Mouse (Mus musculus): Measurements from ENCODE around the gene Anxa6. TPM values are rescaled to one million over a fixed set of nuclear protein-coding genes. Genes with fewer than 3 reads are reported as not detected.

The Anxa6 gene
- total and polyA plus RNA-seq, 3 experiments: 115 to 168 (median 162) TPM

GRCm38 (mm10) chr11:54988754-54989349 lies 44.4 kb downstream of the Anxa6 start:
- peaks cover 8 to 38% of the 10 kb centered on the region in 2 experiments for H3K4me1 ChIP-seq (ENCODE audit: control insufficient read depth in 1 of 2, insufficient read depth in 2 of 2)
- in situ Hi-C loops (cut with MboI; ENCODE audit: low pct_ligation_motif_present, low pct_unique_long_range_greater_than_20kb, low sequenced_read_pairs) (loop anchor here (5.0 kb wide), 1 partner anchor 102 kb away; no protein-coding TSS in a partner anchor), dilution Hi-C loops (cut with MboI; ENCODE audit: extremely low pct_ligation_motif_present, extremely low pct_unique_long_range_greater_than_20kb, low sequenced_read_pairs) (no loop called here)
- no peak overlapping the region for H3K9ac ChIP-seq (ENCODE audit: insufficient read depth, low read depth)
- peaks cover 48 to 80% of the 10 kb centered on the region in 2 experiments for H3K36me3 ChIP-seq (replicated peaks in 1 of 2; ENCODE audit: control insufficient read depth in 1 of 2, insufficient read depth in 1 of 2, low read length in 1 of 2)
- DNase-seq (ENCODE audit: extremely low read depth): no peak
- H3K27ac ChIP-seq (ENCODE audit: insufficient read depth, low read depth): peak overlapping the region; percentile 18; the same call in 1 of the 2 replicates
- peaks cover 4% of the 10 kb centered on the region for H3K9me3 ChIP-seq (replicated peaks; ENCODE audit: low read length)
- H3K79me2 ChIP-seq (replicated peaks; ENCODE audit: control insufficient read depth, extremely low read depth, insufficient read depth, poor library complexity, severe bottlenecking): no peaks in the 10 kb centered on the region
- no peak overlapping the region for H3K4me3 ChIP-seq (replicated peaks in 1 of 3; ENCODE audit: low read depth in 2 of 3, low read length in 2 of 3, poor library complexity in 1 of 3)
- TF ChIP-seq RCOR1 (conservative IDR thresholded peaks at IDR 0.05; ENCODE audit: low read depth, low read length): 0 out of 2 replicates have a peak, but pooled peaks have one; percentile 25
- no peak for TF ChIP-seq RAD21 (IDR thresholded peaks at IDR 0.05; ENCODE audit: low read depth, low read length)
- no peak for TF ChIP-seq CTCF (conservative IDR thresholded peaks at IDR 0.05 in 1 of 2, IDR thresholded peaks at IDR 0.05 in 1 of 2; ENCODE audit: low read depth in 2 of 2, low read length in 2 of 2)
- peak; percentile 55; the same call in 1 of the 2 replicates for TF ChIP-seq MXI1 (IDR thresholded peaks at IDR 0.05; ENCODE audit: low read depth, low read length)
- TF ChIP-seq SIN3A (IDR thresholded peaks at IDR 0.05; ENCODE audit: low read length): peak; percentile 69; the same call in 1 of the 2 replicates
- 0 out of 2 replicates have a peak, but pooled peaks have one; percentile 23 for TF ChIP-seq MAZ (IDR thresholded peaks at IDR 0.05; ENCODE audit: low read depth, low read length)
- TF ChIP-seq MYC (IDR thresholded peaks at IDR 0.05; ENCODE audit: low read depth, low read length): 0 out of 2 replicates have a peak, but pooled peaks have one; percentile 66
- peak; percentile 25; the same call in 1 of the 2 replicates for TF ChIP-seq BHLHE40 (IDR thresholded peaks at IDR 0.05; ENCODE audit: low read depth, low read length)
- no peaks in the 10 kb centered on the region for H3K27me3 ChIP-seq (replicated peaks)
- H3K4me2 ChIP-seq (ENCODE audit: insufficient read depth, low read depth, poor library complexity, severe bottlenecking): 0 out of 2 replicates have a peak overlapping the region, but pooled peaks have one; percentile 34

DNA sequence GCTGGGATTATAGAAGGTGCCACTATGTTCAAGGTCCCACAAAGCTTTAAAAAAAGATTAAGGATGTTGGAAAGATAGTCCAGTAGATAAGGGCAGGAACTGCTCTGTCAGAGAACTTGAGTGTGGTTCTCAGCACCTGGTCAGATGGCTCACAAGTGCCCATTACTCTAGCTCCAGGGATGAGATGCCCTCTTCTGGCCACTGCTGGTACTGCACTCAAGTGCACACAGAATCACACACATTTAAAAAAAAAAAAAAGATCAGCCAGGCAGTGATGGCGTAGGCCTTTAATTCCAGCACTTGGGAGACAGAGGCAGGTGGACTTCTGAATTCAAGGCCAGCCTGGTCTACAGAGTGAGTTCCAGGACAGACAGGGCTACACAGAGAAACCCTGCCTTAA lies 45.3 kb downstream of the Anxa6 start:
- Histone ChIP-seq H3K4me3 (replicated peaks in 1 of 3; ENCODE audit: low read depth in 2 of 3, low read length in 2 of 3, poor library complexity in 1 of 3) (no peak overlapping the region), H3K36me3 (replicated peaks in 1 of 2; ENCODE audit: control insufficient read depth in 1 of 2, insufficient read depth in 1 of 2, low read length in 1 of 2) (peaks cover 50 to 79% of the 10 kb centered on the region in 2 experiments), H3K9me3 (replicated peaks; ENCODE audit: low read length) (peaks cover 4% of the 10 kb centered on the region), H3K27me3 (replicated peaks) (no peaks in the 10 kb centered on the region), H3K79me2 (replicated peaks; ENCODE audit: control insufficient read depth, extremely low read depth, insufficient read depth, poor library complexity, severe bottlenecking) (no peaks in the 10 kb centered on the region), H3K4me1 (ENCODE audit: control insufficient read depth in 1 of 2, insufficient read depth in 2 of 2) (peaks cover 8 to 38% of the 10 kb centered on the region in 2 experiments), H3K4me2 (ENCODE audit: insufficient read depth, low read depth, poor library complexity, severe bottlenecking) (no peak overlapping the region), H3K9ac (ENCODE audit: insufficient read depth, low read depth) (no peak overlapping the region), H3K27ac (ENCODE audit: insufficient read depth, low read depth) (no peak overlapping the region)
- in situ Hi-C loops (cut with MboI; ENCODE audit: low pct_ligation_motif_present, low pct_unique_long_range_greater_than_20kb, low sequenced_read_pairs) (loop anchor here (5.0 kb wide), 1 partner anchor 101 kb away; no protein-coding TSS in a partner anchor), dilution Hi-C loops (cut with MboI; ENCODE audit: extremely low pct_ligation_motif_present, extremely low pct_unique_long_range_greater_than_20kb, low sequenced_read_pairs) (no loop called here)
- TF ChIP-seq ZNF384 (IDR thresholded peaks at IDR 0.05; ENCODE audit: low read depth, low read length) (peak; percentile 51; the same call in 1 of the 2 replicates), PAX5 (IDR thresholded peaks at IDR 0.05; ENCODE audit: low read length) (no peak), CTCF (conservative IDR thresholded peaks at IDR 0.05 in 1 of 2, IDR thresholded peaks at IDR 0.05 in 1 of 2; ENCODE audit: low read depth in 2 of 2, low read length in 2 of 2) (peak; percentile 46), JUND (conservative IDR thresholded peaks at IDR 0.05; ENCODE audit: low read depth, low read length) (no peak), RCOR1 (conservative IDR thresholded peaks at IDR 0.05; ENCODE audit: low read depth, low read length) (no peak), EP300 (IDR thresholded peaks at IDR 0.05; ENCODE audit: low read length) (no peak), TCF12 (IDR thresholded peaks at IDR 0.05; ENCODE audit: low read depth, low read length) (no peak), ELF1 (IDR thresholded peaks at IDR 0.05; ENCODE audit: low read depth, low read length) (no peak), RAD21 (IDR thresholded peaks at IDR 0.05; ENCODE audit: low read depth, low read length) (peak; percentile 13), MAX (IDR thresholded peaks at IDR 0.05; ENCODE audit: low read length) (no peak), SMC3 (IDR thresholded peaks at IDR 0.05; ENCODE audit: low read depth, low read length) (peak; percentile 39)
- peak; percentile 45 for DNase-seq (ENCODE audit: extremely low read depth)

Measured in CH12.LX (cell line).